Mouse (Mus musculus) hindbrain, postnatal 0 days (tissue): ENCODE measurements around the gene Kcng4. TPM values are rescaled to one million over a fixed set of nuclear protein-coding genes. Genes with fewer than 3 reads are reported as not detected.
A peak's percentile ranks its signal among the peaks of the same experiment; 100 is the strongest.

Experiments
- ATAC-seq: fragments of 200-750 bp; cut with Nextera tagmentation; 2 replicates; pipeline ENCODE4 v1.8.0; 2017; ENCODE audit warnings: mild to moderate bottlenecking, moderate TSS enrichment, moderate library complexity
- DNase-seq: peaks from one replicate; pipeline ENCODE4 v3.0.0-alpha.2; 2015; ENCODE audit warnings: low spot score
- H3K27ac ChIP-seq: fragments of 300-500 bp; sonication (generic); 2 replicates; pipeline ENCODE4 v1.5.1; 2014; ENCODE audit warnings: mild to moderate bottlenecking
- H3K27me3 ChIP-seq: fragments of 300-500 bp; sonication (generic); 2 replicates; pipeline ENCODE4 v1.6.1; 2014; ENCODE audit warnings: low read length, mixed read lengths; ENCODE audit not compliant: insufficient read depth
- H3K36me3 ChIP-seq: fragments of 300-500 bp; sonication (generic); 2 replicates; pipeline ENCODE4 v1.6.1; 2014; ENCODE audit warnings: low read length, mixed read lengths; ENCODE audit not compliant: insufficient read depth
- H3K4me1 ChIP-seq: fragments of 300-500 bp; sonication (generic); 2 replicates; pipeline ENCODE4 v1.6.1; 2014; ENCODE audit warnings: antibody characterized with exemption, low read length, mixed read lengths; ENCODE audit not compliant: insufficient read depth
- H3K4me2 ChIP-seq: fragments of 300-500 bp; sonication (generic); 2 replicates; pipeline ENCODE4 v1.6.1; 2014; ENCODE audit warnings: low read depth, mild to moderate bottlenecking, low read length, moderate library complexity, mixed read lengths
- H3K4me3 ChIP-seq: fragments of 300-500 bp; sonication (generic); 2 replicates; pipeline ENCODE4 v1.5.1; 2014; ENCODE audit warnings: low read length
- H3K9ac ChIP-seq: fragments of 300-500 bp; sonication (generic); replicated peaks from 2 replicates; pipeline ENCODE4 v1.6.1; 2014; ENCODE audit warnings: mild to moderate bottlenecking, low read length, moderate library complexity, mixed read lengths
- H3K9me3 ChIP-seq: fragments of 300-500 bp; sonication (generic); 2 replicates; pipeline ENCODE4 v1.6.1; 2016; ENCODE audit warnings: low read length, mixed read lengths
- CTCF ChIP-seq: IDR thresholded peaks from 2 replicates; pipeline ENCODE4 v1.5.1; 2016; ENCODE audit warnings: antibody characterized with exemption, control low read depth, low read depth
- WGBS: fragments of 180-500 bp; shearing (Covaris S2); extraction: QIAGEN DNeasy Blood & Tissue Kit; methylation state at CpG from one replicate; pipeline ENCODE4 v1.1.7; 2014; 5-methylcytosine and 5-hydroxymethylcytosine counted together
- polyA plus RNA-seq: library from polyadenylated mRNA; unstranded; fragments of >200 nt; fragmentation: Nextera tagmentation; extraction: Ambion mirVana; gene quantifications from 2 replicates; pipeline ENCODE4 v1.2.1, GENCODE M21; 2015
- total RNA-seq: library from RNA; depleted of rRNA; stranded (reverse); fragments of >200 nt; gene quantifications from 2 replicates; pipeline ENCODE4 v1.2.3, GENCODE M21; 2014

Kcng4 gene
- total and polyA plus RNA-seq, 2 experiments from 2014 or later = 0.21 to 0.73 TPM

GRCm38 (mm10) chr8:119618887-119619286 lies 16.6 kb downstream of the Kcng4 start:
- Histone ChIP-seq H3K27me3 (no peaks in the 10 kb centered on the region), H3K27ac (no peak overlapping the region), H3K4me3 (no peak overlapping the region), H3K4me2 (no peak overlapping the region), H3K9me3 (no peaks in the 10 kb centered on the region), H3K9ac (no peak overlapping the region), H3K36me3 (no peaks in the 10 kb centered on the region), H3K4me1 (no peaks in the 10 kb centered on the region)
- no peak for TF ChIP-seq CTCF
- DNase-seq (no peak), ATAC-seq (no peak)
- WGBS = 70% methylated on average over 5 of the region's 5 CpGs

- DNase-seq (no peak), ATAC-seq (no peak)
- Histone ChIP-seq H3K9ac (no peak overlapping the region), H3K4me1 (no peaks in the 10 kb centered on the region), H3K4me2 (no peak overlapping the region), H3K4me3 (no peak overlapping the region), H3K27me3 (no peaks in the 10 kb centered on the region), H3K27ac (no peak overlapping the region), H3K36me3 (no peaks in the 10 kb centered on the region), H3K9me3 (no peaks in the 10 kb centered on the region)
- 83% methylated on average over 5 of the region's 5 CpGs for WGBS
- no peak for TF ChIP-seq CTCF
These were observed 17.9 kb downstream of the Kcng4 start for GRCm38 (mm10) chr8:119617586-119617985.

GRCm38 (mm10) chr8:119616811-119617210 lies 18.7 kb downstream of the Kcng4 start:
- no peak overlapping the region for H3K9ac ChIP-seq
- 86% methylated on average over 4 of the region's 4 CpGs for WGBS
- no peak overlapping the region for H3K4me3 ChIP-seq
- no peak for DNase-seq
- H3K27me3 ChIP-seq = no peaks in the 10 kb centered on the region
- ATAC-seq = no peak
- no peaks in the 10 kb centered on the region for H3K9me3 ChIP-seq
- no peak overlapping the region for H3K4me2 ChIP-seq
- no peak overlapping the region for H3K27ac ChIP-seq
- H3K4me1 ChIP-seq = no peaks in the 10 kb centered on the region
- H3K36me3 ChIP-seq = no peaks in the 10 kb centered on the region
- TF ChIP-seq CTCF = no peak

- ATAC-seq = no peak
- H3K36me3 ChIP-seq = no peaks in the 10 kb centered on the region
- H3K4me2 ChIP-seq = no peak overlapping the region
- 67% methylated on average over 6 of the region's 7 CpGs for WGBS
- H3K27me3 ChIP-seq = no peaks in the 10 kb centered on the region
- H3K4me3 ChIP-seq = no peak overlapping the region
- H3K4me1 ChIP-seq = no peaks in the 10 kb centered on the region
- no peak for DNase-seq
- no peak overlapping the region for H3K9ac ChIP-seq
- TF ChIP-seq CTCF = no peak
- H3K27ac ChIP-seq = no peak overlapping the region
- no peaks in the 10 kb centered on the region for H3K9me3 ChIP-seq
These were observed 19.1 kb downstream of the Kcng4 start for GRCm38 (mm10) chr8:119616358-119616757.

GRCm38 (mm10) chr8:119615096-119615495 lies 20.4 kb downstream of the Kcng4 start:
- Histone ChIP-seq H3K4me3 (no peak overlapping the region), H3K4me2 (no peak overlapping the region), H3K27ac (no peak overlapping the region), H3K9me3 (no peaks in the 10 kb centered on the region), H3K4me1 (no peaks in the 10 kb centered on the region), H3K27me3 (no peaks in the 10 kb centered on the region), H3K36me3 (no peaks in the 10 kb centered on the region), H3K9ac (no peak overlapping the region)
- ATAC-seq (peak; percentile 27; the same call in 1 of the 2 replicates), DNase-seq (no peak)
- 68% methylated on average over 14 of the region's 14 CpGs for whole genome bisulfite sequencing
- no peak for TF ChIP-seq CTCF

GRCm38 (mm10) chr8:119612471-119612870 lies 23.0 kb downstream of the Kcng4 start, which contains the start of gene Adad2:
Adad2 (plus strand) TSS chr8:119612747.
- 84% methylated on average over 26 of the region's 26 CpGs for WGBS
- Histone ChIP-seq H3K9me3 (0 out of 2 replicates have a peak, but pooled peaks cover 3% of the 10 kb centered on the region), H3K4me2 (no peak within 1 kb of the TSS), H3K9ac (no peak within 1 kb of the TSS), H3K4me3 (no peak within 1 kb of the TSS), H3K27ac (no peak within 1 kb of the TSS), H3K27me3 (no peaks in the 10 kb centered on the region), H3K4me1 (no peaks in the 10 kb centered on the region), H3K36me3 (no peaks in the 10 kb centered on the region)
- no peak; the same call in 1 of the 2 replicates for ATAC-seq
- no peak for DNase-seq
- TF ChIP-seq CTCF = no peak

- H3K9ac ChIP-seq = no peak overlapping the region
- peak; percentile 32 for TF ChIP-seq CTCF
- 0 out of 2 replicates have a peak, but pooled peaks cover 3% of the 10 kb centered on the region for H3K9me3 ChIP-seq
- H3K36me3 ChIP-seq = peaks cover 12% of the 10 kb centered on the region
- H3K27ac ChIP-seq = no peak overlapping the region
- no peak for ATAC-seq
- no peak overlapping the region for H3K4me2 ChIP-seq
- no peaks in the 10 kb centered on the region for H3K27me3 ChIP-seq
- H3K4me1 ChIP-seq = peaks cover 8% of the 10 kb centered on the region; the same call in 1 of the 2 replicates
- 86% methylated on average over 2 of the region's 2 CpGs for WGBS
- no peak overlapping the region for H3K4me3 ChIP-seq
- peak; percentile 30 for DNase-seq
These were observed 29.3 kb downstream of the Kcng4 start for GRCm38 (mm10) chr8:119606224-119606623.
